Mouse (Mus musculus) neural tube, embryonic 14.5 days (tissue): ENCODE data around the gene Gata1. TPM values are rescaled to one million over a fixed set of nuclear protein-coding genes. Genes with fewer than 3 reads are reported as not detected.
"Not testable (repeated sequence)": the region's sequence is repeated elsewhere in the genome, so short reads cannot be mapped to it uniquely, and the experiment has no call there.

Source experiments
- ATAC-seq: fragments of 200-750 bp; cut with Nextera tagmentation; 2 replicates; pipeline ENCODE4 v1.8.0; 2017; ENCODE audit warnings: low read depth, mild to moderate bottlenecking, moderate TSS enrichment, moderate library complexity
- H3K27ac ChIP-seq: fragments of 300-500 bp; sonication (generic); 2 replicates; pipeline ENCODE4 v1.5.1; 2014; ENCODE audit warnings: low read depth, mild to moderate bottlenecking, control low read depth, low read length, moderate library complexity, mixed read lengths
- H3K27me3 ChIP-seq: fragments of 300-500 bp; sonication (generic); 2 replicates; pipeline ENCODE4 v1.6.1; 2014; ENCODE audit warnings: low read length; ENCODE audit not compliant: control insufficient read depth, insufficient read depth
- H3K36me3 ChIP-seq: fragments of 300-500 bp; sonication (generic); 2 replicates; pipeline ENCODE4 v1.6.1; 2014; ENCODE audit warnings: low read length, mixed read lengths; ENCODE audit not compliant: control insufficient read depth, insufficient read depth
- H3K4me1 ChIP-seq: fragments of 300-500 bp; sonication (generic); 2 replicates; pipeline ENCODE4 v1.6.1; 2014; ENCODE audit warnings: low read length; ENCODE audit not compliant: control insufficient read depth, insufficient read depth
- H3K4me2 ChIP-seq: fragments of 300-500 bp; sonication (generic); 2 replicates; pipeline ENCODE4 v1.6.1; 2014; ENCODE audit warnings: mild to moderate bottlenecking, low read depth, low read length, control low read depth
- H3K4me3 ChIP-seq: fragments of 300-500 bp; sonication (generic); 2 replicates; pipeline ENCODE4 v1.5.1; 2014; ENCODE audit warnings: low read depth, low read length, control low read depth, mixed read lengths
- H3K9ac ChIP-seq: fragments of 300-500 bp; sonication (generic); replicated peaks from 2 replicates; pipeline ENCODE4 v1.6.1; 2014; ENCODE audit warnings: low read depth, mild to moderate bottlenecking, control low read depth, low read length, mixed read lengths
- H3K9me3 ChIP-seq: fragments of 300-500 bp; sonication (generic); 2 replicates; pipeline ENCODE4 v1.6.1; 2016; ENCODE audit warnings: low read length; ENCODE audit not compliant: control insufficient read depth
- WGBS: fragments of 180-500 bp; shearing (Covaris S2); extraction: QIAGEN DNeasy Blood & Tissue Kit; methylation state at CpG from one replicate; pipeline ENCODE4 v1.1.7; 2014; 5-methylcytosine and 5-hydroxymethylcytosine counted together
- polyA plus RNA-seq: library from polyadenylated mRNA; unstranded; fragments of >200 nt; fragmentation: Nextera tagmentation; extraction: Ambion mirVana; gene quantifications from 2 replicates; pipeline ENCODE4 v1.2.1, GENCODE M21; 2014

Gata1 gene
- polyA plus RNA-seq, result not detected in 2 replicates

- Histone ChIP-seq H3K4me2 (no peak within 1 kb of the TSS), H3K4me3 (no peak within 1 kb of the TSS), H3K27ac (no peak within 1 kb of the TSS), H3K4me1 (no peaks in the 10 kb centered on the region), H3K36me3 (no peaks in the 10 kb centered on the region), H3K9ac (no peak within 1 kb of the TSS), H3K27me3 (no peaks in the 10 kb centered on the region), H3K9me3 (no peaks in the 10 kb centered on the region)
- WGBS, result 90% methylated on average over 11 of the region's 11 CpGs
- no peak for ATAC-seq
Observed at GRCm38 (mm10) chrX:7977892-7978291, at the start of gene Gata1. Gata1 (minus strand) TSS chrX:7978071.

- no peak overlapping the region for H3K4me3 ChIP-seq
- H3K36me3 ChIP-seq, result no peaks in the 10 kb centered on the region
- 77% methylated on average over 4 of the region's 4 CpGs for WGBS
- no peaks in the 10 kb centered on the region for H3K4me1 ChIP-seq
- no peaks in the 10 kb centered on the region for H3K9me3 ChIP-seq
- no peak for ATAC-seq
- H3K4me2 ChIP-seq, result no peak overlapping the region
- no peak overlapping the region for H3K9ac ChIP-seq
- no peaks in the 10 kb centered on the region for H3K27me3 ChIP-seq
- no peak overlapping the region for H3K27ac ChIP-seq
Observed at GRCm38 (mm10) chrX:8026811-8027210, 48.9 kb upstream of the Gata1 start.

GRCm38 (mm10) chrX:8024795-8025194 lies 46.9 kb upstream of the Gata1 start:
- Histone ChIP-seq H3K36me3 (no peaks in the 10 kb centered on the region), H3K4me1 (no peaks in the 10 kb centered on the region), H3K4me3 (no peak overlapping the region), H3K9me3 (no peaks in the 10 kb centered on the region), H3K27me3 (no peaks in the 10 kb centered on the region), H3K4me2 (no peak overlapping the region), H3K27ac (no peak overlapping the region), H3K9ac (no peak overlapping the region)
- ATAC-seq, result no peak
- 77% methylated on average over 2 of the region's 2 CpGs for WGBS

GRCm38 (mm10) chrX:8020111-8020778 lies 42.4 kb upstream of the Gata1 start:
- ATAC-seq, result no peak
- H3K4me3 ChIP-seq, result no peak overlapping the region
- no peak overlapping the region for H3K9ac ChIP-seq
- H3K4me1 ChIP-seq, result no peaks in the 10 kb centered on the region
- H3K4me2 ChIP-seq, result no peak overlapping the region
- no peak overlapping the region for H3K27ac ChIP-seq
- H3K27me3 ChIP-seq, result no peaks in the 10 kb centered on the region
- H3K36me3 ChIP-seq, result no peaks in the 10 kb centered on the region
- WGBS, result 43% methylated on average over 2 of the region's 2 CpGs
- no peaks in the 10 kb centered on the region for H3K9me3 ChIP-seq

- H3K4me1 ChIP-seq, result no peaks in the 10 kb centered on the region
- no peak within 1 kb of the TSS for H3K27ac ChIP-seq
- H3K9me3 ChIP-seq, result no peaks in the 10 kb centered on the region
- H3K4me2 ChIP-seq, result no peak within 1 kb of the TSS
- H3K36me3 ChIP-seq, result no peaks in the 10 kb centered on the region
- H3K4me3 ChIP-seq, result no peak within 1 kb of the TSS
- no peaks in the 10 kb centered on the region for H3K27me3 ChIP-seq
- H3K9ac ChIP-seq, result no peak within 1 kb of the TSS
- 70% methylated on average over 2 of the region's 2 CpGs for WGBS
- ATAC-seq, result no peak
Observed at GRCm38 (mm10) chrX:8018286-8018685, 40.4 kb upstream of the Gata1 start, which contains the start of gene Glod5. Glod5 (minus strand) TSS chrX:8018492.

- ATAC-seq, result no peak
- 10% methylated on average over 5 of the region's 5 CpGs for WGBS
Observed at GRCm38 (mm10) chrX:8017142-8017541, 39.3 kb upstream of the Gata1 start.

GRCm38 (mm10) chrX:8015675-8016074 lies 37.8 kb upstream of the Gata1 start:
- 28% methylated on average over 7 of the region's 7 CpGs for WGBS

More at GRCm38 (mm10) chrX:8017142-8017541, 39.3 kb upstream of the Gata1 start:
- Histone ChIP-seq H3K27me3 (no peaks in the 10 kb centered on the region), H3K4me2 (no peak overlapping the region), H3K36me3 (no peaks in the 10 kb centered on the region), H3K4me1 (no peaks in the 10 kb centered on the region), H3K9me3 (no peaks in the 10 kb centered on the region), H3K27ac (no peak overlapping the region), H3K9ac (no peak overlapping the region), H3K4me3 (no peak overlapping the region)

GRCm38 (mm10) chrX:8013569-8014314 lies 35.9 kb upstream of the Gata1 start:
- Histone ChIP-seq H3K4me1 (no peaks in the 10 kb centered on the region), H3K9ac (no peak overlapping the region), H3K27ac (no peak overlapping the region), H3K27me3 (no peaks in the 10 kb centered on the region), H3K4me3 (no peak overlapping the region), H3K36me3 (no peaks in the 10 kb centered on the region), H3K9me3 (no peaks in the 10 kb centered on the region), H3K4me2 (no peak overlapping the region)
- 19% methylated on average over 7 of the region's 8 CpGs for WGBS
- ATAC-seq, result no peak

More at GRCm38 (mm10) chrX:8015675-8016074, 37.8 kb upstream of the Gata1 start:
- H3K36me3 ChIP-seq, H3K27me3 ChIP-seq, H3K9ac ChIP-seq, H3K4me3 ChIP-seq, H3K4me1 ChIP-seq, H3K27ac ChIP-seq, H3K9me3 ChIP-seq, ATAC-seq, H3K4me2 ChIP-seq: not testable (repeated sequence)

- no peaks in the 10 kb centered on the region for H3K9me3 ChIP-seq
- no peak overlapping the region for H3K9ac ChIP-seq
- no peaks in the 10 kb centered on the region for H3K36me3 ChIP-seq
- ATAC-seq, result no peak
- WGBS, result 17% methylated on average over 2 of the region's 2 CpGs
- H3K4me1 ChIP-seq, result no peaks in the 10 kb centered on the region
- H3K4me3 ChIP-seq, result no peak overlapping the region
- no peak overlapping the region for H3K4me2 ChIP-seq
- no peaks in the 10 kb centered on the region for H3K27me3 ChIP-seq
- H3K27ac ChIP-seq, result no peak overlapping the region
Observed at GRCm38 (mm10) chrX:8013157-8013556, 35.3 kb upstream of the Gata1 start.
